Mouse (Mus musculus) embryo, embryonic 11 days (tissue): ENCODE measurements around the gene Gla.

Source experiments
- DNase-seq: peaks from one replicate; pipeline ENCODE4 v3.0.0-alpha.2; 2015

Gene Gla

GRCm38 (mm10) chrX:134586447-134586846 is 14.5 kb downstream of the Gla start:
- no peak for DNase-seq

- DNase-seq: peak; percentile 92
Measured at GRCm38 (mm10) chrX:134585103-134586002, 15.6 kb downstream of the Gla start, which contains the start of gene Rpl36a. Gene Rpl36a, plus strand, starts transcription at chrX:134585654.

- no peak for DNase-seq
Measured at GRCm38 (mm10) chrX:134582888-134583669, 17.8 kb downstream of the Gla start, which contains the start of gene Btk. Gene Btk, minus strand, starts transcription at chrX:134583570.

GRCm38 (mm10) chrX:134582270-134582669 is 18.7 kb downstream of the Gla start:
- DNase-seq: no peak

- DNase-seq: no peak
Measured at GRCm38 (mm10) chrX:134580528-134581305, 20.2 kb downstream of the Gla start.

DNA sequence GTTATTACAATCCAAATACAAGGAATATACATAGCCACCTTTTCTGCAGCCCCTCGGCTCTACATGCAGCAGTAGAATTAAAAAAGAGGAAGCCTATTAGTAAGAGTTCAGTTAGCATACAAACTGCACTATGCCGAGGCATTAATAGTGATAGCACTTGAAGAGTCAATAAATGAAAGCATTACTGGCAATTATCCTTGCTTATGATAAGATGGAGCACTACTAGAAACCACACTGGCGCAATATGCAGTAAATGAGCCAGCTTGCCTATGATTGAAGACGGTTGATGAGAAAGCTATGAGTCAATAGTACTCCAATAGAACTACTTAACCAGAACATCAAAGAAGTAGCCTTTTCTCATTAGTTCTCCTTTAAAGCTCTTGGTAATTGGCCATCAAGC is 23.0 kb downstream of the Gla start:
- no peak for DNase-seq

- DNase-seq: no peak
Measured at GRCm38 (mm10) chrX:134566536-134567222, 34.2 kb downstream of the Gla start.

DNA sequence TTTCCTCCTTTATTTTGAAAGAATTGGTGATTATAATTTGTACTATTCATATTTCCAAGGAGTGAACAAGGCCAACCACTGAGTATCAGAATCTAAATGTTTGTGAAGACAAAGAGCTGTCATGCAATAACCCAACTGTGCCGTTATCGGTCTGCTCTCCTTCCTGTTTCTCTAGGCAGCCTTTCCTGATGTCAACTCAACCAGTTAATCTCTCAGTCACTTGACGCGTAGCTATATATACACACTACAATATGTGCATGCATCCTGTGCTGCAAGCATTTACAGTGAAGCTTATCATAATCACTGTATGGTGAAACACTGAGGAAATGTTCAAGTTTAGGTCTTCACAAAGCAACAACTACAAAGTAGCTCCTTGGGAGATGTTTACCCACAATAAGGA is 36.6 kb downstream of the Gla start:
- DNase-seq: no peak

DNA sequence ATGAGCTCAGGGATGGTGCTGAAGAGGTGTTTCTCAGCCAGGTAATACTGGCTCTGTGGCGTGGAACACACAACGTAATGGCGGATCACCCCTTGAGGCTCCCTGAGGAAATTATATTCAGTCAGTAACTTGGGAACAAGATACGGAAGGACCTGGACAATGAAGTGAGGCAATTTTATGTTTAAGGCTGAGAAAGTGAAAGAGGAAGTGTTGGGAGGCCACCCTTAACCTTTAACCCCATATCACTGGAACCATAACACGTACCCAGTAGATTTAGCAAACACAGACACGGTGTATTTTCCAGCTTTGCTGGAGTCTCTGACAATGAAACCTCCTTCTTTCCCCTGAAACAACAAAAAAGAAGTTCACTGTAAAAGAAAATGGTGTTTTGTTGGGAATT is 46.5 kb downstream of the Gla start:
- no peak for DNase-seq

DNA sequence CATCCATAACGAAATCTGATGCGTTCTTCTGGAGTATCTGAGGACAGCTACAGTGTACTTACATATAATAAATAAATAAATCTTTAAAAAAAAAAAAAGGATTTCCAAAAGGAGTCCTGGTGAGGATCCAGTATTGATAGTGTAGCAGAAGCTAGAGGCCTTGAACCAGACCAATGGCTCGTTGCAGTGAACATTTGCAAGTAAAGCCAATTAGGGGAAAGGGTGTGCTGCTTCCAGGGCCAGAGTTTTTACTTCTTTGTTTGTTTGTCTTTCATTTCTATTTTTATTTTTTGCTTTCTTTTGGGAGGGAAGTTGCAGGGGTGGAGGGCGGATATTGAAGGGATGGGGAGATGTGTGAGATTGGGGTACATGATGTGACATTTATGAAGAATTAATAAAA is 47.6 kb downstream of the Gla start:
- no peak for DNase-seq

DNA sequence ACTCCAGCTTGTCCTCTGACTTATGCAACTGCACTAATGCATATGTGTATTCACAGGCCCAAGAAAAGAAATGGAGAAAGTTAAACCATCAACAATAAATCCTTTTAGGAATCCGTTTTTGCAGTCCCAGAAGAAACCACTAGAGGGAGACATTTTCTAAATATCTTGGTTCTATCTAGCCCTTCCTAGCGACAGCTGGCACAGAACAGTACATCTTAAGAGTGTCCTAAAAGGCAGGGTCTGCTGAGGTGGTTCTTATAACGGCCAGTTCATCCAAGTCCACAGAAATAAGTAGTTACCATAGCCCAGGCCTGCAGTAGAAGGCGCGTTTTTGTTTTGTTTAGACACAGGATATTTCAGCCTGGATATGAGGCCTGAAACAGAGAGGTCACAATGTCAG is 50.0 kb downstream of the Gla start:
- DNase-seq: peak; percentile 71

GRCm38 (mm10) chrX:134547330-134547729 is 53.6 kb downstream of the Gla start:
- no peak for DNase-seq

GRCm38 (mm10) chrX:134541955-134542308 is 59.0 kb downstream of the Gla start:
- DNase-seq: no peak

GRCm38 (mm10) chrX:134541145-134541954 is 59.6 kb downstream of the Gla start, which contains the start of gene Timm8a1:
Gene Timm8a1, minus strand, starts transcription at chrX:134541865.
- peak; percentile 71 for DNase-seq

- peak; percentile 13 for DNase-seq
Measured at GRCm38 (mm10) chrX:134540414-134541135, 60.4 kb downstream of the Gla start.

DNA sequence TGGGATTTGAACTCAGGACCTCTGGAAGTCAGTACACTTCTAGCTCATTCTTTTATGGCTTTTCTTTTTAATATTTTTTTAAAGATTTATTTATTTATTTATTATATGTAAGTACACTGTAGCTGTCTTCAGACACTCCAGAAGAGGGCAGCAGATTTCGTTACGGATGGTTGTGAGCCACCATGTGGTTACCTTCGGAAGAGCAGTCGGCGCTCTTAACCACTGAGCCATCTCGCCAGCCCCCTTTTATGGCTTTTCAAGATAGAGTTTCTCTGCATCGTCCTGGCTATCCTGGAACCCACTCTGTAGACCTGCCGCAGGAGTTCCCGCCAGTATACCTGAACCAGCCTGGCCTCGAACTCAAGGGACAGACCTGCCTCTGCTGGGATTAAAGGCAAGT is 61.1 kb downstream of the Gla start:
- DNase-seq: peak; percentile 4
